Mouse (Mus musculus) ES-Bruce4 (cell line): ENCODE results near the gene Tspan4.

ENCODE experiments used
- CTCF ChIP-seq: IDR thresholded peaks from one replicate; pipeline ENCODE4 v1.8.1; 2011; ENCODE audit warnings: low read depth, low read length
- POLR2A ChIP-seq: IDR thresholded peaks from one replicate; pipeline ENCODE4 v1.8.1; 2011; ENCODE audit warnings: low read length; ENCODE audit not compliant: insufficient read depth

- TF ChIP-seq CTCF (no peak), POLR2A (no peak)
These were observed 16.4 kb upstream of the Tspan4 start for GRCm38 (mm10) chr7:141458661-141459060.
